Mouse (Mus musculus) hindbrain, postnatal 0 days (tissue): ENCODE measurements around the gene Stat5a. TPM values are rescaled to one million over a fixed set of nuclear protein-coding genes. Genes with fewer than 3 reads are reported as not detected.

Experiments
- ATAC-seq: fragments of 200-750 bp; cut with Nextera tagmentation; 2 replicates; pipeline ENCODE4 v1.8.0; 2017; ENCODE audit warnings: mild to moderate bottlenecking, moderate TSS enrichment, moderate library complexity
- DNase-seq: peaks from one replicate; pipeline ENCODE4 v3.0.0-alpha.2; 2015; ENCODE audit warnings: low spot score
- H3K27ac ChIP-seq: fragments of 300-500 bp; sonication (generic); 2 replicates; pipeline ENCODE4 v1.5.1; 2014; ENCODE audit warnings: mild to moderate bottlenecking
- H3K27me3 ChIP-seq: fragments of 300-500 bp; sonication (generic); 2 replicates; pipeline ENCODE4 v1.6.1; 2014; ENCODE audit warnings: low read length, mixed read lengths; ENCODE audit not compliant: insufficient read depth
- H3K36me3 ChIP-seq: fragments of 300-500 bp; sonication (generic); 2 replicates; pipeline ENCODE4 v1.6.1; 2014; ENCODE audit warnings: low read length, mixed read lengths; ENCODE audit not compliant: insufficient read depth
- H3K4me1 ChIP-seq: fragments of 300-500 bp; sonication (generic); 2 replicates; pipeline ENCODE4 v1.6.1; 2014; ENCODE audit warnings: antibody characterized with exemption, low read length, mixed read lengths; ENCODE audit not compliant: insufficient read depth
- H3K4me2 ChIP-seq: fragments of 300-500 bp; sonication (generic); 2 replicates; pipeline ENCODE4 v1.6.1; 2014; ENCODE audit warnings: low read depth, mild to moderate bottlenecking, low read length, moderate library complexity, mixed read lengths
- H3K4me3 ChIP-seq: fragments of 300-500 bp; sonication (generic); 2 replicates; pipeline ENCODE4 v1.5.1; 2014; ENCODE audit warnings: low read length
- H3K9ac ChIP-seq: fragments of 300-500 bp; sonication (generic); replicated peaks from 2 replicates; pipeline ENCODE4 v1.6.1; 2014; ENCODE audit warnings: mild to moderate bottlenecking, low read length, moderate library complexity, mixed read lengths
- H3K9me3 ChIP-seq: fragments of 300-500 bp; sonication (generic); 2 replicates; pipeline ENCODE4 v1.6.1; 2016; ENCODE audit warnings: low read length, mixed read lengths
- CTCF ChIP-seq: IDR thresholded peaks from 2 replicates; pipeline ENCODE4 v1.5.1; 2016; ENCODE audit warnings: antibody characterized with exemption, control low read depth, low read depth
- WGBS: fragments of 180-500 bp; shearing (Covaris S2); extraction: QIAGEN DNeasy Blood & Tissue Kit; methylation state at CpG from one replicate; pipeline ENCODE4 v1.1.7; 2014; 5-methylcytosine and 5-hydroxymethylcytosine counted together
- polyA plus RNA-seq: library from polyadenylated mRNA; unstranded; fragments of >200 nt; fragmentation: Nextera tagmentation; extraction: Ambion mirVana; gene quantifications from 2 replicates; pipeline ENCODE4 v1.2.1, GENCODE M21; 2015
- total RNA-seq: library from RNA; depleted of rRNA; stranded (reverse); fragments of >200 nt; gene quantifications from 2 replicates; pipeline ENCODE4 v1.2.3, GENCODE M21; 2014

Gene Stat5a
- total and polyA plus RNA-seq, 2 experiments from 2014 or later, result 2.5 to 5.5 TPM

GRCm38 (mm10) chr11:100849456-100850037 is 9.6 kb upstream of the Stat5a start:
- Histone ChIP-seq H3K4me3 (peak overlapping the region; percentile 95), H3K27ac (peak overlapping the region; percentile 89; the same call in 1 of the 2 replicates), H3K36me3 (no peaks in the 10 kb centered on the region), H3K27me3 (no peaks in the 10 kb centered on the region), H3K4me2 (peak overlapping the region; percentile 90), H3K4me1 (peaks cover 8% of the 10 kb centered on the region; the same call in 1 of the 2 replicates), H3K9ac (peak overlapping the region; percentile 96), H3K9me3 (no peaks in the 10 kb centered on the region)
- ATAC-seq (no peak), DNase-seq (peak; percentile 19)
- 5% methylated on average over 13 of the region's 13 CpGs for WGBS
- no peak for TF ChIP-seq CTCF

- Histone ChIP-seq H3K9ac (peak within 1 kb of the TSS; percentile 96), H3K36me3 (no peaks in the 10 kb centered on the region), H3K4me1 (peaks cover 8% of the 10 kb centered on the region; the same call in 1 of the 2 replicates), H3K27me3 (no peaks in the 10 kb centered on the region), H3K27ac (peak within 1 kb of the TSS; percentile 89), H3K4me2 (peak within 1 kb of the TSS; percentile 90), H3K4me3 (peak within 1 kb of the TSS; percentile 95), H3K9me3 (no peaks in the 10 kb centered on the region)
- WGBS, result under 1% methylated on average over 78 of the region's 104 CpGs
- peak; percentile 89 for DNase-seq
- TF ChIP-seq CTCF, result no peak
- ATAC-seq, result peak; percentile 80
These were observed 8.9 kb upstream of the Stat5a start, which contains the start of gene Stat5b for GRCm38 (mm10) chr11:100850038-100850777. Stat5b (minus strand) TSS chr11:100850724.

- TF ChIP-seq CTCF, result no peak
- ATAC-seq, result peak; percentile 31
These were observed 8.2 kb upstream of the Stat5a start for GRCm38 (mm10) chr11:100850778-100851528.

GRCm38 (mm10) chr11:100852088-100852487 is 7.1 kb upstream of the Stat5a start:
- H3K4me3 ChIP-seq, result no peak overlapping the region
- H3K27ac ChIP-seq, result no peak overlapping the region
- peaks cover 8% of the 10 kb centered on the region; the same call in 1 of the 2 replicates for H3K4me1 ChIP-seq
- no peaks in the 10 kb centered on the region for H3K27me3 ChIP-seq
- no peaks in the 10 kb centered on the region for H3K9me3 ChIP-seq
- H3K4me2 ChIP-seq, result no peak overlapping the region
- DNase-seq, result no peak
- ATAC-seq, result no peak
- 88% methylated on average over 2 of the region's 2 CpGs for WGBS
- no peaks in the 10 kb centered on the region for H3K36me3 ChIP-seq
- H3K9ac ChIP-seq, result no peak overlapping the region
- TF ChIP-seq CTCF, result no peak

More at GRCm38 (mm10) chr11:100850778-100851528, 8.2 kb upstream of the Stat5a start:
- Histone ChIP-seq H3K36me3 (no peaks in the 10 kb centered on the region), H3K27ac (peak overlapping the region; percentile 89), H3K9me3 (no peaks in the 10 kb centered on the region), H3K4me2 (peak overlapping the region; percentile 90), H3K9ac (peak overlapping the region; percentile 96), H3K4me1 (peaks cover 8% of the 10 kb centered on the region; the same call in 1 of the 2 replicates), H3K4me3 (peak overlapping the region; percentile 95), H3K27me3 (no peaks in the 10 kb centered on the region)
- WGBS, result 2% methylated on average over 29 of the region's 33 CpGs
- DNase-seq, result peak; percentile 63

GRCm38 (mm10) chr11:100853018-100853417 is 6.1 kb upstream of the Stat5a start:
- Histone ChIP-seq H3K9me3 (no peaks in the 10 kb centered on the region), H3K4me3 (no peak overlapping the region), H3K27ac (no peak overlapping the region), H3K27me3 (no peaks in the 10 kb centered on the region), H3K9ac (no peak overlapping the region), H3K4me2 (no peak overlapping the region), H3K4me1 (peaks cover 8% of the 10 kb centered on the region; the same call in 1 of the 2 replicates), H3K36me3 (no peaks in the 10 kb centered on the region)
- WGBS, result 85% methylated on average over 5 of the region's 5 CpGs
- no peak for DNase-seq
- TF ChIP-seq CTCF, result no peak
- no peak for ATAC-seq

GRCm38 (mm10) chr11:100854268-100854667 is 4.9 kb upstream of the Stat5a start:
- ATAC-seq (no peak), DNase-seq (no peak)
- H3K27me3 ChIP-seq, result no peaks in the 10 kb centered on the region
- H3K4me1 ChIP-seq, result no peaks in the 10 kb centered on the region; the same call in 1 of the 2 replicates
- H3K27ac ChIP-seq, result no peak overlapping the region
- H3K9me3 ChIP-seq, result no peaks in the 10 kb centered on the region
- H3K9ac ChIP-seq, result no peak overlapping the region
- no peak for TF ChIP-seq CTCF
- WGBS, result 56% methylated on average over 4 of the region's 4 CpGs
- H3K36me3 ChIP-seq, result no peaks in the 10 kb centered on the region
- H3K4me3 ChIP-seq, result no peak overlapping the region
- H3K4me2 ChIP-seq, result no peak overlapping the region
